Mouse (Mus musculus): ENCODE measurements at regions not wholly inside any gene's neighbourhood (a gene's known extent, or its start where the extent isn't known, plus 50 kb on each side); places are given as distances from the start of the nearest gene placed in this dataset.

DNA sequence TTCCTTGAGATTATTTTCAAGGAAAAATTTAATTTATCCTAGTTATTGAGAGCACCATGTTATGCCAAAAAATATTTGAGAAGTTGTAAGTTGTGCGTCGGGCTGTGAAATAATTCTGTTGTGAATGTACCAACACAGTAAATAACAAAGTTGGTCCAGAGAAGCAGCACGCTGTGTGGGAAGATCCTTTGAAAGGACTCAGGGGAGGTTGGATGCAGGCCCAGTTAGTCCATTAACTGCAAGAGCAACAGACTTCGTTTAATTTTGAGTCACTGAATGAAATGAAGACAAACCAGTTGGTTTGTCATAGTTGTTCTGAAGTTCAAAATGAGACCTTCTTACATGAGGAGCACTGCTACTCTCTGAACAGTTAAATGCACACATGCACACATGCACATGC lies 85.8 kb upstream of the Thumpd2 start:
- TF ChIP-seq NRF1 (IDR thresholded peaks at IDR 0.05; ENCODE audit: insufficient read depth, low read depth, low read length, poor library complexity, severe bottlenecking), result no peak
- TF ChIP-seq HCFC1 (IDR thresholded peaks at IDR 0.05; ENCODE audit: low read depth, low read length), result no peak
- TF ChIP-seq EP300 (IDR thresholded peaks at IDR 0.05; ENCODE audit: low read depth in 1 of 2, low read length in 2 of 2), result no peak
- TF ChIP-seq ZC3H11A (IDR thresholded peaks at IDR 0.05; ENCODE audit: low read depth, low read length), result no peak
